Mouse (Mus musculus): ENCODE measurements around the gene Tnfrsf11a.
"Not testable (repeated sequence)": the region's sequence is repeated elsewhere in the genome, so short reads cannot be mapped to it uniquely, and the experiment has no call there.

Tnfrsf11a gene

GRCm38 (mm10) chr1:105785146-105785545, 4.6 kb downstream of the Tnfrsf11a start:
- DNase-seq (ENCODE audit: low spot score in 2 of 2), result no peak

DNA sequence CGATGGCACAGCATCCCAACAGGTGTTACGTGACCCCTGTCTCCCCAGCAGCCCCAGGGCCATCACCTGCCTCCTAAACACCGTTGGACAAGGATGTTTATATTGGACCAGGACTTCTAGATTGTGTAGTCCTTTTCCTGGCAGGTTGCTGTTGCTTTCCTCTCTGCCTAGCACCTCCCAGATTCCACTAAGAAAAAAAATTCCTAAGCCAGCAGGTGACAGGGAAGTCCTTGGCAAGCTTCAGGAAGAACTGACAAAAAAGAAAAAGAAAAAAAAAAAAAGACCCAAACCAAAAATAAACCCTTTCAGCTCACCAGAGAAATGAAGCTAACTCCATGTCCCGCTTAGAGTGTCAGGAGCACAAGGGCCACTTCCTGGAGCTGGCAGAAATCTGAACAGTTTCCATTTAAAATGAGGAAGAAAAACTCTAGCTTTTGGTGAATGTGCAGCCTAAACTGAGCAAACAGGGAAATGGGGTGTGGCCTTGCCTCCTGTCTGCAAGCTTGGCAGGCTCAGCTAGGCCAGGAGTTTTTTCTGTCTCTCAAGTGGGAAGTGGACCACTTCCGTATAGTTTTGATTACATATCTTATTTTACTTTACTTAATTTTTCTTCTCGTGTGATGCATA, 6.3 kb downstream of the Tnfrsf11a start:
- no peak for DNase-seq (ENCODE audit: low spot score in 2 of 2)

DNA sequence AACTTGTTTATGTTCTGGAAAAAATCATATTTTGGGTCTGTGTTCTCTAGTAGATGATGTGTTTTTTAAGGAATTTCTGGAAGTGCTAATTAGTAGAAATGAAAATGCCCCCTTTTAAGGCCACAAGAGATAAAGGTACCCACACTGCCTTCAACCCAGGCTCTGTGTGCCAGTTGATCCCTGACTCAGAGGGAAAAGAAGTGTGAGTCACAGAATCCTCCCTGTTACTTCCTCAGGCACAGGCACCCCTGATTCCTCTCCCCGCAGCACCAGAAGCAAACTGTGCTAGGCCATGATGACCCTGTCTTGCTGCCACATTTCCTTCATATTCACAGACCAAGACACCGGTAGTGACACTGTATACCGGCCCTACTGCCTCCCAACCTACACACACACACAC, 9.6 kb downstream of the Tnfrsf11a start:
- DNase-seq (ENCODE audit: low spot score in 2 of 2), result no peak

GRCm38 (mm10) chr1:105794670-105795069, 14.2 kb downstream of the Tnfrsf11a start:
- no peak for DNase-seq (ENCODE audit: low spot score in 2 of 2)

DNA sequence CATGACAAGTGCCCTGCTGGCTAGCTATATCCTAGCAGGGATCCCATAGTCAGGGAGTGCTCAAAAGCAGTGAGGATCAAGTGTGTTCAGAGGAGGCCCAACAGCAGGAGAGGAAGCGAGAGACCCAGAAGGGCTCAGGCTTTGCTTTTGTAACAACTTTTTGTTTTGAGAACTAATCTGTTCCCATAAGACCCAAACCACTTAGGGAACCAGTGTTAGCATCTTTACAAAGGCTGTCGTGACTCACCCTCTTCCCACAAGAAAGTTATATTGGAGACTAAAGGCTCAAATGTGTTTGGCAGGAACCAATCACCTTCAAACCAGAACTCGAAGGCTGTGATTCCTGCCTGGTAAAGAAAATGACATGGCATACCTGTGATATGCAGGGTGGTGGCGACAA, 15.2 kb downstream of the Tnfrsf11a start:
- DNase-seq (ENCODE audit: low spot score in 2 of 2), result no peak

DNA sequence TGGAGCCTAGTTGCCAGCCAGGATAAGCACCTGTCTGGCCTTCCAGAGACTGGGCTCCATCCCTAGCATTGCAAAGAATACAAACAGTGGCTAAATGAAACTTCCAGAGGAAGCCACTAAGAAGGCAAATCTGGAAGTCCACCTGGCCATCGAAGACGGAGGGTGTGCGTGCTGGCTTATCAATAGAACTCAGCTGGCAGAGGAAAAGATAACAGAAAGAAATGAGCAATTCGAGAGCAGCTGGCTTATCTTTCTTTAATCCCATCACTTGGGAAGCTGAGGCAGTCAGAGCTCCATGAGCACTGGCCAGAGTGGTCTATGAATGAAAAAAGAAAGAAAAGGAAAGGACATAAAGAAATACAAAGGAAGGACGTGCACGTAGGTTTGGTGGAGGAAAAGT, 20.1 kb downstream of the Tnfrsf11a start:
- DNase-seq (ENCODE audit: low spot score in 2 of 2), result no peak

GRCm38 (mm10) chr1:105801252-105801651, 20.7 kb downstream of the Tnfrsf11a start:
- DNase-seq (ENCODE audit: low spot score in 2 of 2), result no peak

- no peak for DNase-seq (ENCODE audit: low spot score in 2 of 2)
Measured at GRCm38 (mm10) chr1:105802941-105803340, 22.4 kb downstream of the Tnfrsf11a start.

- DNase-seq (ENCODE audit: low spot score in 2 of 2), result no peak
Measured at GRCm38 (mm10) chr1:105804285-105804684, 23.8 kb downstream of the Tnfrsf11a start.

DNA sequence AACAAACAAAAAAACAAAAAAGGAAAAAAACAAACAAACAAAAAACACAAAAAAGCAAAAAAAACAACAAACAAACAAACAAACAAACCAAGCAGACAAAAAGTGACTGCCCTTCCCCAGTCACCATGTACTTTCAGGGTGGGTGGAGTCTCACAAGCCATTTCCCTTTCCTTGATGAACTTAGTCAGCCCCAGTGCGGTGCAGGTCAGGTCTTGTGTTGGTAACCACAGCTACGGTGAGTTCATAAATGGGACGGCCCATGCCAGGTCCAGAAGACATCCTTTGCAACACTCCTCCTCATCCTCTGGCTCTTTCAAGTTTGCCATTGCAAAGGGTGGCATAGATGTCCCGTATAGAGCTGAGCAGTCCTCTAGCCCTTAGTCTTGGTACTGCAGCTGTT, 25.0 kb downstream of the Tnfrsf11a start:
- no peak for DNase-seq (ENCODE audit: low spot score in 2 of 2)

- no peak for DNase-seq (ENCODE audit: low spot score in 2 of 2)
Measured at GRCm38 (mm10) chr1:105807028-105807722, 26.7 kb downstream of the Tnfrsf11a start.

- not testable (repeated sequence) for DNase-seq (ENCODE audit: low spot score in 2 of 2)
Measured at GRCm38 (mm10) chr1:105812027-105812426, 31.5 kb downstream of the Tnfrsf11a start.

- DNase-seq (ENCODE audit: low spot score in 2 of 2), result no peak
Measured at GRCm38 (mm10) chr1:105812960-105813708, 32.6 kb downstream of the Tnfrsf11a start.

DNA sequence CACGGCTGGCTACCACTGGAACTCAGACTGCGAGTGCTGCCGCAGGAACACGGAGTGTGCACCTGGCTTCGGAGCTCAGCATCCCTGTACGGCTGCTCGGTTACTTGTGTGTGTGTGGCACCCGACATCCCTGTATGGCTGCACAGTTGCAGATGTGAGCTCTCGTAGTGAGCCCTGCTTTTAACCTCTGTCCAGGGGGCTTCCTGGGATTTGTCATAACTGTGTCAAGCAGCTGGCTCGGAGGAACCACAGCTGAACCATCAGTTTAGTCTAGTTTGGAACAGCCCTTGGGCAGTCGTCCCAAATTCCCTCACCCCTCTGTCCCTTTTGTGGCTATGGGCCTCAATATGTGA, 33.2 kb downstream of the Tnfrsf11a start:
- no peak for DNase-seq (ENCODE audit: low spot score in 2 of 2)

DNA sequence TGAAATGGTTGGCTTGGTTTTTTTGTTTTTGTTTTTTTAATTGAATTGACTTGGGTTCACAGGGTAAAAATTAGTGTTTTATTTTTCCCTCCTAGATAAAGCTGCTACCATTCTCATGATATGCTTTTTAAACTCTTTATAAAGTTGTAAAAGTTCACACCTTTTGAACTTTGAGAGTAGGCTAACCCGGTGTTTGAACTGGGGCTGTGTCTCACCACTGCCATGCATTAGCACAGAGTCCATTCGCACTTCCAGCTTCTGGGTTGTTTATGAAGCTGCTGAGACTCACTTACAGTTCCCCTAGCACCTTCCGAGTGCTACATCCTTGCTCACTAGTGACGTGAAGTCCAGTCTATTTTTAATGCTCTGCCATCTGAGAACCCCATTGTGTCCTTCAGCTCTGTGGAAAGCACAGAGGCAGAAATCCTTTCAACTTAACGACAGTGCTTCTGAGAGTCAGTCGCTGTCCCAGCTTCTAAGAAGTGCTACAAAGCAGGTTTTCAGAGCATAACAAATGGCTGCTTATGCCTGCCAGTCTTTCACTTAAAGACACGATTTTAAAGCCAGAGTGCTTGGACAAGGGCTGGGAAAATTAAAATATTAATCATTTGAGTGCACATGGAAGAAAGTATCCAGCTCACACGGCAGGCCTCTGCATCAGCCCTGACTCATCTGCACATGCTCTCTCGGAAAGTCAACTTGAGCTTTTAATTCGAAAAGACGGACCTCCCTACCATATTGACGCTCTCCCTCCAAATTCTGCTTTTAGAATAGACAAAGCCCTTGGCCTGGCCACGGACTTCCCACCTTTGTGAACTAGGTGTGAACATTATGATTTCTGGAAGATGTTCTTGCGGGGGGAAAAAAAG, 34.1 kb downstream of the Tnfrsf11a start:
- no peak for DNase-seq (ENCODE audit: low spot score in 2 of 2)

GRCm38 (mm10) chr1:105815310-105815709, 34.8 kb downstream of the Tnfrsf11a start:
- DNase-seq (ENCODE audit: low spot score in 2 of 2), result no peak

DNA sequence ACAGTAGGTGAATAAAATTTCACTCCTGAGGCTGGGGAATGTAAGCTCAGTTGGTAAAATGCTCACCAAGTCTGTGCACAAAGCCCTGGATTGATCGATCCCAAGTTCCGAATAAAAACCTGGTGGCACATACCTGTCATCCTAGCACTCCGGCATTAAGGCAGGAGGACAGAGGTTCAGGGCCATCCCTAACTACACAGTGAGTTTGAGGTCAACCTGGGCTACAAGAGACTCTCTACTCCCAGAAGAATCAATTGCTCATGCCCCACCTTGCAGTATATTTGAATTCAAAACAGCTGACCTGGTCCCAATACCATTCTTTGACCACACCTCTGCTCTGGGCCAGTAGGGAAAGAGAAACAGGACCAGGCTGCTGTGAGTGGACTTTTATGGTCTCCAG, 35.2 kb downstream of the Tnfrsf11a start:
- no peak for DNase-seq (ENCODE audit: low spot score in 2 of 2)

- DNase-seq (ENCODE audit: low spot score in 2 of 2), result no peak
Measured at GRCm38 (mm10) chr1:105819031-105819430, 38.5 kb downstream of the Tnfrsf11a start.

DNA sequence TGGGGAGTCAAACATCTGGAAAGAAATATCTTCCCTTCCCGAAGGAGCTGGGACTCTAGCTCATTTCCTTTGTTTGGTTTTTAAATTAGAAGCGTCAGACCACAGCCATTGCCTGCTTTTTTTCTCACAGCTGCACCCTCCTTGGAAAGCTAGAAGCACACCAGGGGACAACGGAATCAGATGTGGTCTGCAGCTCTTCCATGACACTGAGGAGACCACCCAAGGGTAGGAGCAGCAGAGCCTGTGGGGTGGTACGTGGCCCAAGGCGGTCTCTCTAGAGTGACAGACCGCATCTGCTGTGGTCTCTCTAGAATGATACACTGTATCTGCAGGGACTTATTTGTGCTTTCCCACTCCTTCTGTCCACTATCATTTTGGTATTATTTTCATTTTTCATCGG, 39.2 kb downstream of the Tnfrsf11a start:
- no peak for DNase-seq (ENCODE audit: low spot score in 2 of 2)

DNA sequence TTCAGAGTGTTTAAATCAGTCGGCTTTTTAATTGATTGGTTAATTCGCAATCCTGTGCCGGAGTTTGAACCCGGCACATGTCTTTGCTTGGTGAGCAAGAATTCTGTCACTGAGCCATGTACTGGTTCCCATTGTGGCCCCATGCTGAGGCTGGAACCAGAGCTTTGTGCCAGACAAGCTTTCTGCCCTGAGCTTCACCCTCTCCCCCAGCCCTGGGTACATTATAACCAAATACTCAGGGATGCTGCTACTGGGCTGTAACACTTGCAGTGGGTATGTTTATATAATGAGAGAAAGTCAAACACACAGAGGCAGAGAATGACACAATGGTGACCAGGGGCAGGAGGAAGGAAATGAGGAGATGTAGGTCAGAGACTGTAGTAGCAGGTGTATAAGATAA, 43.8 kb downstream of the Tnfrsf11a start:
- no peak for DNase-seq (ENCODE audit: low spot score in 2 of 2)

DNA sequence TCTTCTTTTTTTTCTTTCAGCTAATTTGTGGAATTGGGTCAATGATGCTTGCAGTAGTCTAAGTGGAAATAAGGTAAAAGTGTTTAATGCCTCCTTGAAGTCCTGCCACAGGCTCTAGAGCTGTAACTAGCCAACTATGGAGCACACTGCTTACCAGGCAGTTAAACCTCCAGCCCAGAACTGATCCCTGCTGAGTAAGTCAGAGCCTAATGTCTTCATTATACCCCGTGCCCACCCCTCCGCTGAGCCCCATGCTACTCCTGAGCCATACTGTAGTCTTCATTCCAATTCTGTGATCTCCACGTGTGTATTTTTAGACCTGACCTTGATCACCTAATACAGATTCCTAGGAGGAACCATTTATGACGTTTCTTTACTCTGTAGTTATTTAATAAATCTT, 44.5 kb downstream of the Tnfrsf11a start:
- no peak for DNase-seq (ENCODE audit: low spot score in 2 of 2)

- DNase-seq (ENCODE audit: low spot score in 2 of 2), result no peak
Measured at GRCm38 (mm10) chr1:105827374-105827773, 46.9 kb downstream of the Tnfrsf11a start.

Measured in frontal cortex, postnatal 36 days (tissue).